Mouse (Mus musculus): Measurements from ENCODE around the gene Uvrag. TPM values are rescaled to one million over a fixed set of nuclear protein-coding genes. Genes with fewer than 3 reads are reported as not detected.

Uvrag gene
- polyA plus RNA-seq, 2 experiments = 9.8 to 16.2 TPM

GRCm38 (mm10) chr7:99166159-99166558, 25.2 kb upstream of the Uvrag start:
- no peak overlapping the region for H3K4me3 ChIP-seq (replicated peaks; ENCODE audit: low read length)
- WGBS = 67% methylated on average over 8 of the region's 8 CpGs
- TF ChIP-seq POLR2A (IDR thresholded peaks at IDR 0.05; ENCODE audit: borderline replicate concordance, extremely low read depth, insufficient read depth, insufficient read length) = no peak
- no peaks in the 10 kb centered on the region for H3K4me1 ChIP-seq (ENCODE audit: control insufficient read depth, insufficient read depth, low read length)
- H3K36me3 ChIP-seq (ENCODE audit: control insufficient read depth, insufficient read depth, low read length) = no peaks in the 10 kb centered on the region
- H3K27ac ChIP-seq (replicated peaks; ENCODE audit: low read depth, low read length) = no peak overlapping the region
- no peaks in the 10 kb centered on the region for H3K9me3 ChIP-seq (ENCODE audit: control insufficient read depth, low read length)
- no peak for ATAC-seq (ENCODE audit: low FRiP score, low read depth)
- H3K4me2 ChIP-seq (replicated peaks; ENCODE audit: low read depth, low read length, severe bottlenecking) = no peak overlapping the region
- H3K9ac ChIP-seq (ENCODE audit: low read depth, low read length, severe bottlenecking) = no peak overlapping the region
- no peak for DNase-seq (ENCODE audit: low spot score)
- no peaks in the 10 kb centered on the region for H3K27me3 ChIP-seq (ENCODE audit: control insufficient read depth, insufficient read depth, low read length)

DNA sequence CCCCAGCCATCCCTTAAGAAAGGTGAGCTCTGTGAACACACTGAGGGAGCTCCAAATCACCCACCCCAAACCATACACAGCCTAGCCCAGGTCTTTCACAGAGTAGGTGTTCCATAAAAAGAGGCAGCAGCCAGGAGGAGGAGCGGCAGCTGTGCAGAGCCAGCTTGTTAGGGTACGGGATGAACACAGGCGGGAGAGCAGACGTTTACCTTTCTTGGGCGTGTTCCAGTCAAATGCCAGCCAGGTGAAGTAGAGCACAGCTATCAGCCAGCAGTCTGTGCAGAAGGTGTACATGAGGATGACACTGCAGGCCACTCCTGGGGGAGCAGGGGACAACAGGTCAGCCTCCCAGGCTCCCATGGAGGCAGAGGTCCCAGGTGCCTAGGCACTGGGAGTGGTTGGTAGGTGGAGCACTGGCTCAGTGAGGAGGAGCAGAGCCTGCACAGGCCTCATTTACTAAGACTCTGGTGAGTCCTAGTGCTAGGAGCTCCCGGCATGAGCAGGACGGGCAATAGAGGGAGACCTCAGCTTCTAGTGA, 24.0 kb upstream of the Uvrag start:
- 72% methylated on average over 7 of the region's 7 CpGs for WGBS
- TF ChIP-seq POLR2A (IDR thresholded peaks at IDR 0.05; ENCODE audit: borderline replicate concordance, extremely low read depth, insufficient read depth, insufficient read length) = no peak
- H3K9me3 ChIP-seq (ENCODE audit: control insufficient read depth, low read length) = no peaks in the 10 kb centered on the region
- ATAC-seq (ENCODE audit: low FRiP score, low read depth) (no peak), DNase-seq (ENCODE audit: low spot score) (no peak)
- H3K27ac ChIP-seq (replicated peaks; ENCODE audit: low read depth, low read length) = no peak overlapping the region
- no peaks in the 10 kb centered on the region for H3K4me1 ChIP-seq (ENCODE audit: control insufficient read depth, insufficient read depth, low read length)
- no peaks in the 10 kb centered on the region for H3K36me3 ChIP-seq (ENCODE audit: control insufficient read depth, insufficient read depth, low read length)
- H3K27me3 ChIP-seq (ENCODE audit: control insufficient read depth, insufficient read depth, low read length) = no peaks in the 10 kb centered on the region
- H3K9ac ChIP-seq (ENCODE audit: low read depth, low read length, severe bottlenecking) = no peak overlapping the region
- H3K4me3 ChIP-seq (replicated peaks; ENCODE audit: low read length) = no peak overlapping the region
- no peak overlapping the region for H3K4me2 ChIP-seq (replicated peaks; ENCODE audit: low read depth, low read length, severe bottlenecking)

GRCm38 (mm10) chr7:99162462-99162861, 21.5 kb upstream of the Uvrag start:
- Histone ChIP-seq H3K9ac (ENCODE audit: low read depth, low read length, severe bottlenecking) (no peak overlapping the region), H3K27me3 (ENCODE audit: control insufficient read depth, insufficient read depth, low read length) (no peaks in the 10 kb centered on the region), H3K4me1 (ENCODE audit: control insufficient read depth, insufficient read depth, low read length) (no peaks in the 10 kb centered on the region), H3K4me2 (replicated peaks; ENCODE audit: low read depth, low read length, severe bottlenecking) (no peak overlapping the region), H3K9me3 (ENCODE audit: control insufficient read depth, low read length) (no peaks in the 10 kb centered on the region), H3K27ac (replicated peaks; ENCODE audit: low read depth, low read length) (no peak overlapping the region), H3K4me3 (replicated peaks; ENCODE audit: low read length) (no peak overlapping the region), H3K36me3 (ENCODE audit: control insufficient read depth, insufficient read depth, low read length) (no peaks in the 10 kb centered on the region)
- no peak for TF ChIP-seq POLR2A (IDR thresholded peaks at IDR 0.05; ENCODE audit: borderline replicate concordance, extremely low read depth, insufficient read depth, insufficient read length)
- DNase-seq (ENCODE audit: low spot score) (no peak), ATAC-seq (ENCODE audit: low FRiP score, low read depth) (no peak)
- 85% methylated on average over 7 of the region's 7 CpGs for WGBS

DNA sequence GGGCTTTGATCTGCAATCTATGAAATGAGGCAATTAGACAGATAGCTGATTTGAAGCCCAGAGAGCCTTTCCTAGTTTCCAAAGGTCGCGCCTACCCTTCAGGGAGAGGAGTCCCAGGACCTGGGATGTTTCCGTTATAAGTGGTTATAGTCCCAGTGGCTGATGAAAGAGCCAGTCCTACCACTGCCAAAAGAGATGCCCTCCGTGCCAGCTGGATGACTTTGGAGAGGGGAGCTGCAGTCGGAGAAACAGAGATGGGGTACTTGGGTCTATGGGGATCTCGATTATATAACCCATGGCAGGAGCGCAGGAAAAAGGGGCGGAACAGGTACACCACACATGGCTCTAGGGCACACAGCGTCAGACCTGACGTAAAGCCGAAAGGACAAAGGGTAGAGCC, 21.0 kb upstream of the Uvrag start:
- no peak overlapping the region for H3K4me3 ChIP-seq (replicated peaks; ENCODE audit: low read length)
- ATAC-seq (ENCODE audit: low FRiP score, low read depth) (no peak), DNase-seq (ENCODE audit: low spot score) (no peak)
- no peak overlapping the region for H3K9ac ChIP-seq (ENCODE audit: low read depth, low read length, severe bottlenecking)
- H3K9me3 ChIP-seq (ENCODE audit: control insufficient read depth, low read length) = no peaks in the 10 kb centered on the region
- 74% methylated on average over 11 of the region's 11 CpGs for WGBS
- H3K27ac ChIP-seq (replicated peaks; ENCODE audit: low read depth, low read length) = no peak overlapping the region
- no peaks in the 10 kb centered on the region for H3K36me3 ChIP-seq (ENCODE audit: control insufficient read depth, insufficient read depth, low read length)
- TF ChIP-seq POLR2A (IDR thresholded peaks at IDR 0.05; ENCODE audit: borderline replicate concordance, extremely low read depth, insufficient read depth, insufficient read length) = no peak
- no peaks in the 10 kb centered on the region for H3K4me1 ChIP-seq (ENCODE audit: control insufficient read depth, insufficient read depth, low read length)
- H3K27me3 ChIP-seq (ENCODE audit: control insufficient read depth, insufficient read depth, low read length) = no peaks in the 10 kb centered on the region
- no peak overlapping the region for H3K4me2 ChIP-seq (replicated peaks; ENCODE audit: low read depth, low read length, severe bottlenecking)

DNA sequence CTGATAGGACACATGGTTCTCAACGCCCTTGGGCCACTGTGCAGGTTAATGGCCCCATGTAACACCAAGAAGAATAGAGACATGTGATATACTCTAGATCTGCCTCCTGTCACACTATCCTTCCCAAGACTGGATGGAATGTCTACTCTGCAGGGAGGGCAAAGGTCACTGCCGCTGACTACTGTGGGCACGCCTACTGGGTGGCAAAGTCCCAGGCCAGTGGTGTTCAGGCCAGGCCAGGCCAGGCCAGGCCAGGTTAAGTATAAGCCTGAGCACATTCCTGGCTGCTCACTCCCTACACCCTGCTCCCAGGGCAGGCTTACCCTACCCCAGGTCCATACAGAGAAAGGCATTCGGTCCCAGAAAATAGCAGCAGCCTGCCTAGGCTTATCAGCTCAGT, 20.6 kb upstream of the Uvrag start:
- no peaks in the 10 kb centered on the region for H3K27me3 ChIP-seq (ENCODE audit: control insufficient read depth, insufficient read depth, low read length)
- H3K27ac ChIP-seq (replicated peaks; ENCODE audit: low read depth, low read length) = no peak overlapping the region
- H3K4me2 ChIP-seq (replicated peaks; ENCODE audit: low read depth, low read length, severe bottlenecking) = no peak overlapping the region
- H3K4me3 ChIP-seq (replicated peaks; ENCODE audit: low read length) = no peak overlapping the region
- no peaks in the 10 kb centered on the region for H3K4me1 ChIP-seq (ENCODE audit: control insufficient read depth, insufficient read depth, low read length)
- WGBS = 42% methylated on average over 4 of the region's 4 CpGs
- no peak overlapping the region for H3K9ac ChIP-seq (ENCODE audit: low read depth, low read length, severe bottlenecking)
- ATAC-seq (ENCODE audit: low FRiP score, low read depth) = no peak
- H3K36me3 ChIP-seq (ENCODE audit: control insufficient read depth, insufficient read depth, low read length) = no peaks in the 10 kb centered on the region
- no peak for DNase-seq (ENCODE audit: low spot score)
- H3K9me3 ChIP-seq (ENCODE audit: control insufficient read depth, low read length) = no peaks in the 10 kb centered on the region
- TF ChIP-seq POLR2A (IDR thresholded peaks at IDR 0.05; ENCODE audit: borderline replicate concordance, extremely low read depth, insufficient read depth, insufficient read length) = no peak

GRCm38 (mm10) chr7:99160995-99161394, 20.1 kb upstream of the Uvrag start:
- DNase-seq (ENCODE audit: low spot score) = no peak
- no peak overlapping the region for H3K27ac ChIP-seq (replicated peaks; ENCODE audit: low read depth, low read length)
- no peak for TF ChIP-seq POLR2A (IDR thresholded peaks at IDR 0.05; ENCODE audit: borderline replicate concordance, extremely low read depth, insufficient read depth, insufficient read length)
- H3K27me3 ChIP-seq (ENCODE audit: control insufficient read depth, insufficient read depth, low read length) = no peaks in the 10 kb centered on the region
- H3K9ac ChIP-seq (ENCODE audit: low read depth, low read length, severe bottlenecking) = no peak overlapping the region
- no peak overlapping the region for H3K4me2 ChIP-seq (replicated peaks; ENCODE audit: low read depth, low read length, severe bottlenecking)
- no peaks in the 10 kb centered on the region for H3K36me3 ChIP-seq (ENCODE audit: control insufficient read depth, insufficient read depth, low read length)
- H3K9me3 ChIP-seq (ENCODE audit: control insufficient read depth, low read length) = no peaks in the 10 kb centered on the region
- no peak for ATAC-seq (ENCODE audit: low FRiP score, low read depth)
- H3K4me3 ChIP-seq (replicated peaks; ENCODE audit: low read length) = no peak overlapping the region
- peaks cover under 1% of the 10 kb centered on the region for H3K4me1 ChIP-seq (ENCODE audit: control insufficient read depth, insufficient read depth, low read length)
- WGBS = 77% methylated on average over 7 of the region's 7 CpGs
